Mouse (Mus musculus) forebrain, postnatal 0 days (tissue): ENCODE data around the gene Cenpm. TPM values are rescaled to one million over a fixed set of nuclear protein-coding genes. Genes with fewer than 3 reads are reported as not detected.
A peak's percentile ranks its signal among the peaks of the same experiment; 100 is the strongest.

Experiments used
- ATAC-seq: fragments of 200-750 bp; cut with Nextera tagmentation; 2 replicates; pipeline ENCODE4 v1.8.0; 2017; ENCODE audit warnings: mild to moderate bottlenecking, moderate library complexity
- DNase-seq: peaks from one replicate; pipeline ENCODE4 v3.0.0-alpha.2; 2015
- H3K27ac ChIP-seq: fragments of 300-500 bp; sonication (generic); 2 replicates; pipeline ENCODE4 v1.5.1; 2014; ENCODE audit warnings: low read depth, mild to moderate bottlenecking, antibody characterized with exemption, low read length, moderate library complexity, mixed read lengths
- H3K27me3 ChIP-seq: fragments of 300-500 bp; sonication (generic); 2 replicates; pipeline ENCODE4 v1.6.1; 2014; ENCODE audit warnings: mild to moderate bottlenecking, low read length, mixed read lengths; ENCODE audit not compliant: insufficient read depth
- H3K36me3 ChIP-seq: fragments of 300-500 bp; sonication (generic); 2 replicates; pipeline ENCODE4 v1.6.1; 2014; ENCODE audit warnings: mild to moderate bottlenecking, moderate library complexity; ENCODE audit not compliant: insufficient read depth
- H3K4me1 ChIP-seq: fragments of 300-500 bp; sonication (generic); 2 replicates; pipeline ENCODE4 v1.6.1; 2014; ENCODE audit warnings: antibody characterized with exemption; ENCODE audit not compliant: insufficient read depth
- H3K4me2 ChIP-seq: fragments of 300-500 bp; sonication (generic); 2 replicates; pipeline ENCODE4 v1.6.1; 2014; ENCODE audit warnings: low read depth, mild to moderate bottlenecking, moderate library complexity
- H3K4me3 ChIP-seq: fragments of 300-500 bp; sonication (generic); 2 replicates; pipeline ENCODE4 v1.5.1; 2014; ENCODE audit warnings: low read depth, low read length, mixed read lengths
- H3K9ac ChIP-seq: fragments of 300-500 bp; sonication (generic); 2 replicates; pipeline ENCODE4 v1.6.1; 2014; ENCODE audit warnings: mild to moderate bottlenecking
- H3K9me3 ChIP-seq: fragments of 300-500 bp; sonication (generic); 2 replicates; pipeline ENCODE4 v1.6.1; 2016; ENCODE audit warnings: low read length
- CTCF ChIP-seq: sonication (generic); IDR thresholded peaks from 2 replicates; pipeline ENCODE4 v1.5.1; 2016; ENCODE audit warnings: antibody characterized with exemption, control low read depth, low read depth
- WGBS: fragments of 180-500 bp; shearing (Covaris S2); extraction: QIAGEN DNeasy Blood & Tissue Kit; methylation state at CpG from one replicate; pipeline ENCODE4 v1.1.7; 2014; 5-methylcytosine and 5-hydroxymethylcytosine counted together
- microRNA counts: library from miRNA; unstranded; fragments of <30 nt; microRNA quantifications from one replicate; lab custom pipeline; 2015
- microRNA-seq, 2 experiments: library from miRNA; unstranded; fragments of <30 nt; microRNA quantifications; one replicate each; pipeline ENCODE4; 2016
- polyA plus RNA-seq: library from polyadenylated mRNA; unstranded; fragments of >200 nt; fragmentation: Nextera tagmentation; extraction: Ambion mirVana; gene quantifications from 2 replicates; pipeline ENCODE4 v1.2.1, GENCODE M21; 2015
- total RNA-seq: library from RNA; depleted of rRNA; stranded (reverse); fragments of >200 nt; gene quantifications from 2 replicates; pipeline ENCODE4 v1.2.3, GENCODE M21; 2014; rRNA removed

Gene Cenpm
- total and polyA plus RNA-seq, 2 experiments from 2014 or later = 8.9 to 18.7 TPM

DNA sequence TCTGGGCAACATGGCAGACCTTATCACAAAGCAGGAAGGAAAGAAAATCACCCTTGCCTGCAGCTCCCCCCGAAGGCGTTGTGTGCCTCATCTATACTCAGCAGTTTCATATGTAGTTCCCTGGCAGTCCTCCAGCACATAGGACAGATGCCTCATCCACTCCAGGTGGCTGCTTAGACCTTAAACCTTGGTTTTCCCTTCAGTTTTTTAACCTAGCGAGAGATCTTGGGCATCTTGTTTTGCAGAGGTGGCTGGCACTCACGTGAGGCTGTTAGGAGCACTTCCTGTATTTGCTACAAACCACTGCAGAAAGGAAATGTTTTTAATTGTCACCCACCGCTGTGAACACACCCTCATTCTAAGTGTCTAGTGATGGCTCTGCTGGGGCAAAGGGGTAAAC, 57.6 kb downstream of the Cenpm start:
- no peak overlapping the region for H3K9ac ChIP-seq
- peaks cover 80% of the 10 kb centered on the region for H3K36me3 ChIP-seq
- H3K27ac ChIP-seq = no peak overlapping the region
- H3K4me2 ChIP-seq = no peak overlapping the region
- 90% methylated on average over 5 of the region's 5 CpGs for WGBS
- H3K4me3 ChIP-seq = no peak overlapping the region
- ATAC-seq = no peak
- H3K9me3 ChIP-seq = no peaks in the 10 kb centered on the region
- no peak for TF ChIP-seq CTCF
- no peak for DNase-seq
- H3K4me1 ChIP-seq = no peaks in the 10 kb centered on the region
- H3K27me3 ChIP-seq = no peaks in the 10 kb centered on the region

DNA sequence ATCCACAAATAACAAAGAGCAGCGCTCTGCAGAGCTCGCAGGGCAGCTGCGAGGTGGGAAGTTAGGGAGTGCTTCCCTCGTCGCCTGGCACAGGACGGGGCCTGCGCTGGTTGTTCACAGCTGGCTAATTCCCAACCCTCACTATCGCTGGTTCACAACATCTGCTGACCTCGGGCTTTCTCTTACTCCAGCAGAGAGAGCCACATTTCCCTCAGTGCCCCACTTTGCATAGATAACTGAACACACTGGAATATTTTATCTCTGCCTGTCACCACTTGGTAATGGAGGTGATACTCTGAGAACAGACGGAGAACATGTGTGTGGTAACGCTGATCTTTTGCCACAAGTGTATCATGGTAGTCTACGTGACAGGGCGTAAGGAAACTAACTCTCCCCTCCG, 58.4 kb downstream of the Cenpm start:
- no peak for ATAC-seq
- Histone ChIP-seq H3K9me3 (no peaks in the 10 kb centered on the region), H3K27me3 (no peaks in the 10 kb centered on the region), H3K27ac (no peak overlapping the region), H3K4me1 (no peaks in the 10 kb centered on the region), H3K4me3 (no peak overlapping the region), H3K36me3 (peaks cover 80% of the 10 kb centered on the region), H3K9ac (no peak overlapping the region), H3K4me2 (no peak overlapping the region)
- TF ChIP-seq CTCF = no peak
- WGBS = 83% methylated on average over 14 of the region's 14 CpGs
- DNase-seq = no peak

DNA sequence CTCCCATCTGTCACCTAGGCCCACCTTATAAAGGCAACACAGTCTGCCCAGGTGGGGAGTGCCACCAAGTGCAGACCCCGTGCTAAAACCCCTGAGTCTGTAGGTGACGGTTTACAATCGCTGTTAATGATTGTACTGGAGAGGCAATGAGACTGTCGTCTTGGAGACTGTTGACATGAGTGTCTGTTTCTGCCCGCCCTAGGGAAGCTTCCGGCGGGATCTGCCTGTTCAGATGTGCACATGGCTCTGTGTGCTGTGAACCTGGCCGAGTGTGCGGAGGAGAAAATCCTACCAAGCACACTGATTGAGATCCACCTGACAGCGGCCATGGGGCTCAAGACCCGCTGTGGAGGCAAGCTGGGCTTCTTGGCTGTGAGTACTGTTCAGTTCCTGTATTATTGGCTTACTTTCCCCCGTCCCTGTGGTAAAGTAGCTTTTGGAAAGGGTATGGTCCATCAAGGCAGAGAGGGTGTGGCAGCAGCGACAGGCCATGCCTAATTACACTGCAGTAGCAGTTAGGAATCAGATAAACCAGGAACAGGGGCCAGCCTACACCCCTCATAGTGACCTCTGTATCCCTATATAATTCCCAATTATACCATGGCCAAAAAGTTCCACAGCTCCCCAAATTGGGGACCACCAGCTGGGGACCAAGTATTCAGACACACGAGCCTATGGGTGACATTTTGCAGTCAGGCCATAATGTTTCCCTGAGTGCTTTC, 59.3 kb downstream of the Cenpm start:
- no peak for ATAC-seq
- H3K4me2 ChIP-seq = no peak overlapping the region

DNA sequence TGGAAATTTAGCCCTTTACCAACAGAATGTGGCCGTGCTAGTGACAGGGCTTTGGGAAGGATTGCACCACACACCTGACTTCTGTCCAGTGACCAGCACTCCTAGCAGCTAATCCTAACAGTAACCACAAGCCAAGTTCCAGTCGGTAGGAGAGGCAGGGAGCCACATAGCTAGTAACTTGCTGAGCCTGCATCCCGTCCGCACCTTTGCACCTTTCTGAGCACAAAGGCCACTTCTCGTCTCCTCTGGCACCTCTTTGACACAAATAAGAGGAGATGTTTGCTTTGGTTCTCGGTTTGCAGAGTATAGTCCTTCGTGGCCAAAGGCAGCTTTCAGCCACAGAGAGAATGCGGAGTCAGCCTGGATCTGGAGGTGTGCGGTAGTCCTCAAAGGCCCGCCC, 59.9 kb downstream of the Cenpm start:
- Histone ChIP-seq H3K4me3 (no peak overlapping the region), H3K27ac (no peak overlapping the region), H3K4me1 (no peaks in the 10 kb centered on the region), H3K9me3 (no peaks in the 10 kb centered on the region), H3K27me3 (no peaks in the 10 kb centered on the region), H3K9ac (no peak overlapping the region), H3K36me3 (peaks cover 88% of the 10 kb centered on the region), H3K4me2 (no peak overlapping the region)
- DNase-seq = no peak
- ATAC-seq = no peak
- TF ChIP-seq CTCF = no peak
- 92% methylated on average over 10 of the region's 10 CpGs for WGBS

More for the DNA sequence above, 59.3 kb downstream of the Cenpm start:
- 93% methylated on average over 14 of the region's 14 CpGs for WGBS
- no peak overlapping the region for H3K27ac ChIP-seq
- peaks cover 85% of the 10 kb centered on the region for H3K36me3 ChIP-seq
- H3K4me3 ChIP-seq = no peak overlapping the region
- no peaks in the 10 kb centered on the region for H3K4me1 ChIP-seq
- TF ChIP-seq CTCF = no peak
- H3K9me3 ChIP-seq = no peaks in the 10 kb centered on the region
- DNase-seq = no peak
- no peaks in the 10 kb centered on the region for H3K27me3 ChIP-seq
- H3K9ac ChIP-seq = no peak overlapping the region

DNA sequence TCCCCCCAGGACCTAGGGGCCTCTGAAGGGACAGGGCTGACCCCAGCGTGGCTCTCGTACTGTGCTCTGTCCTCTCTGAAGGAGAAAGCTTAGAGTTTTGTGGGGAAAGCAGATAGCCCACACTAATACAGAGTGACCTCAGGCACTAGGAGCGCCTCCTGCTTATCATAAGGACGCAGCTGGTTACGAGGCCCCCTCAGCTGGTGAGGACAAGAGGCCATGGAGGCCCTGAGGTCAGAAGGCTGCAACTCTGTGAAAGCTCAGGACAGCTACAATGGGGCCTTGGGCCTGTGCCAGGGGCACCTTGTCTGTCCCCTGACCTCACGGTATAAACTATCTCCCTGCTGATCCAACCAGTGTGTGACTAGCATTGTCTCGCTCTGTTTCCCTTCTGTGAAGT, 60.4 kb downstream of the Cenpm start:
- Histone ChIP-seq H3K4me1 (no peaks in the 10 kb centered on the region), H3K27ac (no peak overlapping the region)
- ATAC-seq = no peak

More for the DNA sequence above, 60.4 kb downstream of the Cenpm start:
- TF ChIP-seq CTCF = no peak
- DNase-seq = no peak
- 86% methylated on average over 7 of the region's 7 CpGs for whole genome bisulfite sequencing
- no peak overlapping the region for H3K9ac ChIP-seq
- no peaks in the 10 kb centered on the region for H3K9me3 ChIP-seq
- no peaks in the 10 kb centered on the region for H3K27me3 ChIP-seq
- H3K36me3 ChIP-seq = peaks cover 89% of the 10 kb centered on the region
- H3K4me3 ChIP-seq = no peak overlapping the region
- H3K4me2 ChIP-seq = no peak overlapping the region

MicroRNA genes within 50 kb of the gene (microRNA counts, 519-probe panel; counts per million panel counts)
- 3,778 counts per million, percentile 40 among the panel's probes with 10 or more counts for microRNA mmu-miR-33 (lab: Ali Mortazavi, UCI)

Small RNA genes lying within 50 kb of the gene (microRNA-seq; reads per million reads assigned to microRNA genes)
- gene Mir33 = 187 to 360 reads per million in 2 experiments

Other genes starting within 250 kb of the Cenpm start
- 17.5 and 21.2 TPM in 2 replicates for gene Desi1, start 210.9 kb downstream of the Cenpm start, total RNA-seq
- gene Desi1, start 210.9 kb downstream of the Cenpm start, polyA plus RNA-seq = 31.8 and 40.1 TPM in 2 replicates
- 155 and 174 TPM in 2 replicates for gene Snu13, start 197.2 kb downstream of the Cenpm start, total RNA-seq
- gene Snu13, start 197.2 kb downstream of the Cenpm start, polyA plus RNA-seq = 283 and 337 TPM in 2 replicates
- not detected in 2 replicates for gene 4930407I10Rik, start 185.6 kb downstream of the Cenpm start, total RNA-seq
- gene 4930407I10Rik, start 185.6 kb downstream of the Cenpm start, polyA plus RNA-seq = not detected in 2 replicates
- gene Mei1, start 174.8 kb downstream of the Cenpm start, total RNA-seq = 0.10 TPM in 1 of 2 replicates, not detected in the other
- 0.10 and 0.11 TPM in 2 replicates for gene Mei1, start 174.8 kb downstream of the Cenpm start, polyA plus RNA-seq
- gene Ccdc134, start 116.8 kb downstream of the Cenpm start, total RNA-seq = 13.0 and 14.7 TPM in 2 replicates
- gene Ccdc134, start 116.8 kb downstream of the Cenpm start, polyA plus RNA-seq = 6.7 and 6.8 TPM in 2 replicates
- 121 and 171 TPM in 2 replicates for gene Srebf2, start 97.6 kb downstream of the Cenpm start, total RNA-seq
- 147 and 193 TPM in 2 replicates for gene Srebf2, start 97.6 kb downstream of the Cenpm start, polyA plus RNA-seq
- 4.7 and 6.3 TPM in 2 replicates for gene Shisa8, start 31.9 kb downstream of the Cenpm start, total RNA-seq
- gene Shisa8, start 31.9 kb downstream of the Cenpm start, polyA plus RNA-seq = 1.8 and 2.7 TPM in 2 replicates
- 0.24 and 0.62 TPM in 2 replicates for gene Tnfrsf13c, start 20.4 kb downstream of the Cenpm start, total RNA-seq
- gene Tnfrsf13c, start 20.4 kb downstream of the Cenpm start, polyA plus RNA-seq = 0.44 and 0.47 TPM in 2 replicates
- 119 and 139 TPM in 2 replicates for gene 1500009C09Rik, start 7.6 kb upstream of the Cenpm start, total RNA-seq
- gene 1500009C09Rik, start 7.6 kb upstream of the Cenpm start, polyA plus RNA-seq = 12.5 and 15.6 TPM in 2 replicates
- 550 and 602 TPM in 2 replicates for gene Sept3, start 30.1 kb upstream of the Cenpm start, total RNA-seq
- gene Sept3, start 30.1 kb upstream of the Cenpm start, polyA plus RNA-seq = 400 and 449 TPM in 2 replicates
- 0.38 and 1.00 TPM in 2 replicates for gene Wbp2nl, start 54.2 kb upstream of the Cenpm start, total RNA-seq
- 0.42 and 0.59 TPM in 2 replicates for gene Wbp2nl, start 54.2 kb upstream of the Cenpm start, polyA plus RNA-seq
- 27.0 and 47.5 TPM in 2 replicates for gene Naga, start 94.2 kb upstream of the Cenpm start, total RNA-seq
- 26.7 and 33.7 TPM in 2 replicates for gene Naga, start 94.2 kb upstream of the Cenpm start, polyA plus RNA-seq
- 1.4 and 3.5 TPM in 2 replicates for gene Pheta2, start 94.2 kb upstream of the Cenpm start, total RNA-seq
- 0.83 and 1.1 TPM in 2 replicates for gene Pheta2, start 94.2 kb upstream of the Cenpm start, polyA plus RNA-seq
- gene Smdt1, start 94.2 kb upstream of the Cenpm start, total RNA-seq = 167 and 208 TPM in 2 replicates
- gene Smdt1, start 94.2 kb upstream of the Cenpm start, polyA plus RNA-seq = 337 and 359 TPM in 2 replicates
- gene Ndufa6, start 109.6 kb upstream of the Cenpm start, total RNA-seq = 271 and 465 TPM in 2 replicates
- 416 and 528 TPM in 2 replicates for gene Ndufa6, start 109.6 kb upstream of the Cenpm start, polyA plus RNA-seq
- gene Cyp2d22, start 135.5 kb upstream of the Cenpm start, total RNA-seq = 2.1 and 3.1 TPM in 2 replicates
- 1.8 and 1.9 TPM in 2 replicates for gene Cyp2d22, start 135.5 kb upstream of the Cenpm start, polyA plus RNA-seq
- not detected in 2 replicates for gene Cyp2d11, start 149.3 kb upstream of the Cenpm start, total RNA-seq
- gene Cyp2d11, start 149.3 kb upstream of the Cenpm start, polyA plus RNA-seq = not detected in 2 replicates
- not detected in 2 replicates for gene Cyp2d10, start 162.4 kb upstream of the Cenpm start, total RNA-seq
- not detected in 2 replicates for gene Cyp2d10, start 162.4 kb upstream of the Cenpm start, polyA plus RNA-seq
- gene Cyp2d9, start 188.7 kb upstream of the Cenpm start, total RNA-seq = not detected in 2 replicates
- gene Cyp2d9, start 188.7 kb upstream of the Cenpm start, polyA plus RNA-seq = 0.15 TPM in 1 of 2 replicates, not detected in the other